Mouse (Mus musculus) heart, adult 2 months (tissue): Measurements from ENCODE around the gene Oprm1. TPM values are rescaled to one million over a fixed set of nuclear protein-coding genes. Genes with fewer than 3 reads are reported as not detected.

Source experiments
- DNase-seq, 2 experiments: peaks; one replicate each; pipeline ENCODE4 v3.0.0; 2021
- H3K27ac ChIP-seq: fragments of 200-600 bp; 2 replicates; pipeline ENCODE4 v1.8.1; 2022
- H3K27me3 ChIP-seq: fragments of 200-500 bp; 2 replicates; pipeline ENCODE4 v1.6.1; 2012; ENCODE audit warnings: mild to moderate bottlenecking, low read length, inconsistent platforms, mixed read lengths; ENCODE audit not compliant: control insufficient read depth, insufficient read depth
- H3K36me3 ChIP-seq: fragments of 200-500 bp; 2 replicates; pipeline ENCODE4 v1.6.1; 2012; ENCODE audit warnings: low read length, inconsistent platforms; ENCODE audit not compliant: control insufficient read depth, insufficient read depth
- H3K4me1 ChIP-seq: fragments of 200-500 bp; 2 replicates; pipeline ENCODE4 v1.6.1; 2011; ENCODE audit warnings: low read length; ENCODE audit not compliant: control insufficient read depth, insufficient read depth
- H3K4me3 ChIP-seq: fragments of 200-600 bp; 2 replicates; pipeline ENCODE4 v1.8.1; 2022
- H3K79me2 ChIP-seq: fragments of 200-500 bp; replicated peaks from 2 replicates; pipeline ENCODE4 v1.6.1; 2012; ENCODE audit warnings: mild to moderate bottlenecking, inconsistent platforms, low read length, moderate library complexity, mixed read lengths; ENCODE audit not compliant: control insufficient read depth, insufficient read depth
- H3K9ac ChIP-seq: fragments of 200-500 bp; 2 replicates; pipeline ENCODE4 v1.6.1; 2012; ENCODE audit warnings: low read depth, mild to moderate bottlenecking, control low read depth, inconsistent platforms, low read length, mixed read lengths
- CTCF ChIP-seq: fragments of 200-600 bp; IDR thresholded peaks from 2 replicates; pipeline ENCODE4 v1.8.1; 2022; ENCODE audit warnings: antibody characterized with exemption, mild to moderate bottlenecking, moderate library complexity
- EP300 ChIP-seq: fragments of 200-500 bp; IDR thresholded peaks from 2 replicates; pipeline ENCODE4 v1.6.1; 2011; ENCODE audit warnings: low read depth, low read length, control low read depth; ENCODE audit not compliant: insufficient read depth
- POLR2A ChIP-seq: fragments of 200-500 bp; IDR thresholded peaks from 2 replicates; pipeline ENCODE4 v1.6.1; 2011; ENCODE audit warnings: mild to moderate bottlenecking, low read depth, low read length, control low read depth; ENCODE audit not compliant: insufficient read depth
- WGBS: fragments of 180-500 bp; shearing (Covaris S2); methylation state at CpG from one replicate; pipeline ENCODE4 v1.1.7; 2018; 5-methylcytosine and 5-hydroxymethylcytosine counted together
- intact Hi-C: fragments of 180-260 bp; cut with DNase I; formaldehyde crosslinking; loops from one replicate; pipeline ENCODE4 v1.15.1; 2025
- polyA plus RNA-seq: library from polyadenylated mRNA; depleted of rRNA; stranded (reverse); fragments of >200 nt; gene quantifications from 2 replicates; pipeline ENCODE4 v1.2.3, GENCODE M21; 2012
- total RNA-seq, 2 experiments: library from RNA; stranded (reverse); gene quantifications; 2 replicates each; pipeline ENCODE4 v1.2.3; 2021

The Oprm1 gene
- total and polyA plus RNA-seq, 3 experiments, result not detected

GRCm38 (mm10) chr10:6979216-6979615 lies 220.9 kb downstream of the Oprm1 start:
- H3K9ac ChIP-seq, result no peak overlapping the region
- no peak for DNase-seq
- no peak for TF ChIP-seq POLR2A
- TF ChIP-seq CTCF, result no peak
- no peak for TF ChIP-seq EP300
- intact Hi-C loops, result no loop called here
- H3K27me3 ChIP-seq, result no peaks in the 10 kb centered on the region
- H3K79me2 ChIP-seq, result no peaks in the 10 kb centered on the region
- H3K4me3 ChIP-seq, result no peak overlapping the region
- H3K36me3 ChIP-seq, result no peaks in the 10 kb centered on the region
- H3K4me1 ChIP-seq, result no peaks in the 10 kb centered on the region
- WGBS, result 71% methylated on average over 7 of the region's 7 CpGs
- no peak overlapping the region for H3K27ac ChIP-seq

- H3K27me3 ChIP-seq, result no peaks in the 10 kb centered on the region
- no peak overlapping the region for H3K4me3 ChIP-seq
- WGBS, result 37% methylated on average over 8 of the region's 8 CpGs
- H3K79me2 ChIP-seq, result no peaks in the 10 kb centered on the region
- no peak overlapping the region for H3K27ac ChIP-seq
- H3K9ac ChIP-seq, result no peak overlapping the region
- TF ChIP-seq EP300 (no peak), CTCF (no peak), POLR2A (no peak)
- intact Hi-C loops, result no loop called here
- DNase-seq, result no peak
- H3K4me1 ChIP-seq, result no peaks in the 10 kb centered on the region
- H3K36me3 ChIP-seq, result no peaks in the 10 kb centered on the region
Observed at GRCm38 (mm10) chr10:6979789-6980188, 221.5 kb downstream of the Oprm1 start.

- Histone ChIP-seq H3K36me3 (no peaks in the 10 kb centered on the region), H3K4me1 (no peaks in the 10 kb centered on the region), H3K79me2 (no peaks in the 10 kb centered on the region), H3K4me3 (no peak overlapping the region), H3K27me3 (no peaks in the 10 kb centered on the region), H3K9ac (no peak overlapping the region), H3K27ac (no peak overlapping the region)
- WGBS, result 22% methylated on average over 6 of the region's 6 CpGs
- TF ChIP-seq POLR2A, result no peak
- no peak for TF ChIP-seq CTCF
- no peak for TF ChIP-seq EP300
- intact Hi-C loops, result no loop called here
- DNase-seq, result no peak
Observed at GRCm38 (mm10) chr10:6980236-6980635, 221.9 kb downstream of the Oprm1 start.

- no peak for DNase-seq
- Histone ChIP-seq H3K27me3 (no peaks in the 10 kb centered on the region), H3K79me2 (no peaks in the 10 kb centered on the region), H3K9ac (no peak overlapping the region), H3K36me3 (no peaks in the 10 kb centered on the region), H3K4me1 (no peaks in the 10 kb centered on the region), H3K27ac (no peak overlapping the region), H3K4me3 (no peak overlapping the region)
- WGBS, result 66% methylated on average over 2 of the region's 2 CpGs
- intact Hi-C loops, result no loop called here
- no peak for TF ChIP-seq POLR2A
Observed at GRCm38 (mm10) chr10:6982751-6983151, 224.4 kb downstream of the Oprm1 start.

GRCm38 (mm10) chr10:6983431-6983830 lies 225.1 kb downstream of the Oprm1 start:
- Histone ChIP-seq H3K9ac (no peak overlapping the region), H3K27me3 (no peaks in the 10 kb centered on the region), H3K79me2 (no peaks in the 10 kb centered on the region), H3K4me1 (no peaks in the 10 kb centered on the region), H3K36me3 (no peaks in the 10 kb centered on the region), H3K27ac (no peak overlapping the region), H3K4me3 (no peak overlapping the region)
- TF ChIP-seq EP300 (no peak), POLR2A (no peak), CTCF (no peak)
- WGBS, result 88% methylated on average over 2 of the region's 2 CpGs
- intact Hi-C loops, result no loop called here
- no peak for DNase-seq

GRCm38 (mm10) chr10:6986246-6986645 lies 227.9 kb downstream of the Oprm1 start:
- Histone ChIP-seq H3K79me2 (no peaks in the 10 kb centered on the region), H3K4me1 (no peaks in the 10 kb centered on the region; the same call in 1 of the 2 replicates), H3K4me3 (no peak overlapping the region), H3K27ac (no peak overlapping the region), H3K9ac (no peak overlapping the region), H3K27me3 (no peaks in the 10 kb centered on the region), H3K36me3 (no peaks in the 10 kb centered on the region)
- 76% methylated on average over 4 of the region's 4 CpGs for WGBS
- TF ChIP-seq EP300 (no peak), POLR2A (no peak), CTCF (no peak)
- no peak for DNase-seq
- intact Hi-C loops, result no loop called here
